Mouse (Mus musculus): Measurements from ENCODE around the gene Wdr1.

DNA sequence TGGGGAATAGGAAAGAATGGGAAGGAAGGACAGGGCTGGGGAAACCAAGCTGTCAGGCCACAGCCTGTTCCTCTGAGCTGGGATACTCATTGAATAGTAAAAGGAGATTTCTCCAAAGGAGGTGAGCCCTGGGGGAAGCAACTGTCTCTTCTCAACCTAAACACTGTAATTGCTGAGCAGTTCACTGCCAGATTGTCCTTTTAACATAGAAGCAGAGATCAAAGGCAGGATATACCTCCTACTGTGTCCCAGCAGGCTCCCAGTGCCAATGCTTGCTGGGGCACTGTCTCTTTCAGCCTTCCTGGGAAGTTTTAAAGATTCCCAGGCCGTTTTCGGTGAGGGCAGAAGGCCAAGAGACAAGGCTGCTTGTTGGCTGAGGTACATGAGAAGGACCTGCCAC lies 50.0 kb downstream of the Wdr1 start:
- TF ChIP-seq CTCF (conservative IDR thresholded peaks at IDR 0.05 in 1 of 2, IDR thresholded peaks at IDR 0.05 in 1 of 2; ENCODE audit: low read depth in 2 of 2, low read length in 2 of 2), result no peak
- no peak for TF ChIP-seq EP300 (IDR thresholded peaks at IDR 0.05; ENCODE audit: low read length)
- TF ChIP-seq POLR2A (IDR thresholded peaks at IDR 0.05; ENCODE audit: low read depth, low read length), result no peak
